Mouse (Mus musculus): Measurements from ENCODE around the gene Prkce.

Gene Prkce

GRCm38 (mm10) chr17:86344032-86344431, 176.4 kb downstream of the Prkce start:
- no peak for DNase-seq

DNA sequence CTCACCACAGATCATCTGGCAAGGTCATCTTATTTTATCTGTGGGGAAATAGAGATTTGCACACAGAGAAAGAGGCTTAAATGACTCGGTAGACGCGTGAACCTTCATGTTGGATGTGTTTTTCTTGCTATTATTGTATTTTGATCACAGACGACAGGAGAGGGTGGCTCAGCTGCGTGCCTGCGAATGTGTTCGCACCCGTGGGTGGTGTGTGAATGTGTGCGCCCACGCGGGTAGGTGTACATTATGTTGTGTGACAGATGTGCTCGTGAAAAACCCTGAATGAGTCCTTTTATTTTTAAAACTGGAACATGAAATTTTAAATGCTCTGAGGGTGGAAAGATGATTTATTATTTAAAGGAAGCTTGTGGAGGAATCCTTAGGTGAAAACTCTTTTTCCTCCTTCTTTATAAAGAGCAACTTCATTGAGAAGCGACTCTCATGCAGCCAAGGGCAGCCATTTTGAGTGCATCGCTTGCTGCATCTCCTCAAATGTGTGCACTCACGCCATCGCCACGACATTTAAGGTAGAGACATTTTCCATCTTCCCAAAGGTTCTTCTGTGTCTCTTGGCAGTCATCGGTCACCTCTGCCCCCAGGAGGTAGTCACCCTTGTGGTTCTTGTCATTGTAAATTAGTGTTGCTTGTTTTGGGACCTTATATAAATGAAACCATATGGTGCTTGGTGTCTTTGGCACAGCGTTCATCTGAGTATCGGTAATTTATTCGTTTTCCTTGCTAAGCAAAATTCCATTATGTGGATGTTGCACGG, 177.8 kb downstream of the Prkce start:
- no peak for DNase-seq

DNA sequence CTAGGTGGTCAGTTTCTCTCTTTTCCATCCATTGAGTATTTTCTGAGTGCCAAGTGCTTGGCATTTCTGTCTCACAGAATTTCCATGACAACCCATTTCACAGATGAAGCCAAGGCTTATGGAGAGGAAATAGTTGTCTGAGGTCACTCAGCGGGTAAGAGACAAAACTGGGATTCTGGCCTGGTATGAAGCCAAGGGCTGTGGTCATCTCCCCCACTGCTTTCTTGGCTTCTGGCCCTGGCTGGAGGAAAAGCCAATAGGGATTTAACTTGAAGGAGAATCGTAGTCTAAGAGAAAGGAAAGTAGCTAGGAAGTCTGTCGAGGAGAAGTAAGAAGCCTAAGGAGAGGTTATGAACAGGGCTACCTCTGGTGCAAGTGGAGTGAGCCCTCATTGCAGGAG, 182.7 kb downstream of the Prkce start:
- DNase-seq = peak; percentile 57 to 58

DNA sequence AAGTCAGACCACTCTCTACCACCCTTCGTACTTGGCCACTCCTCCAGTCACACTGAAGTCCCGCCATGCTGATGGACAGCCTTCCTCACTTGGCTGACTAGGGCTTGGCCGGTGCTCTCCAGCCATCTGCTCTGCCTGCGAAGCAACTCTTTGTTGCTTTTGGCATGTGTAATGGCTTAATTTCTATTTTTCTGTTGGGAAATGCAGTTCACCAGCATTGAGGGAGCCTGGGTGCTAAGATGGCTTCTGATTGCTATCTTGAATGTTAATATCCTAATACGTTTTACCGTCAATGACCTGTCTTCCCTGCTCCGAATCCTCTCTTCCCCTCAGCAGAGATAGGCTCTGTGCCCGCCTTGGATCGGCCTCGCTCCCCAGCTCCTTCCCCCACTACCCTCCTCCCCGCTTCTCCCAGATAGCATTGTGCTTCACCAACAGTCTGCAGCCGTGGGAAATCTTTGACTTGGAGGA, 183.2 kb downstream of the Prkce start:
- no peak for DNase-seq

DNA sequence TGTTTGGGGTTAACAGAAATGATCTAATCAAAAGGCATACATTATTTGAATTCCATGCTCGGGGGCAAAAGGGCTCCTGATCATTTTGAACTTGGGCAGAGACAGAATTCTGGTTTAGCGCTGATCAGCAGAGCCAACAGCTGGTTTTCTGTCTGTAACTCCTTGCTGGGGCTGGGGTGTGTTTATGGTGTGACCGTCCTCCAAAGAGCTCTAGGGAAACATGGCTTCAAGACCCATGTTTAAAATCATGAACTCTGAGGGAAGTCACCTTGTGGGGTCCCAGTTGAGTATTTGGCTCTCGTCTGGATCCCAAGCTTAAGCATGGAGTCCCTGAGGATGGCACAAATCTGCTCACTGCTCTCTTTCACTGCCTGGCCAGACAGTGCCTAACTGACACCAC, 183.7 kb downstream of the Prkce start:
- no peak for DNase-seq

DNA sequence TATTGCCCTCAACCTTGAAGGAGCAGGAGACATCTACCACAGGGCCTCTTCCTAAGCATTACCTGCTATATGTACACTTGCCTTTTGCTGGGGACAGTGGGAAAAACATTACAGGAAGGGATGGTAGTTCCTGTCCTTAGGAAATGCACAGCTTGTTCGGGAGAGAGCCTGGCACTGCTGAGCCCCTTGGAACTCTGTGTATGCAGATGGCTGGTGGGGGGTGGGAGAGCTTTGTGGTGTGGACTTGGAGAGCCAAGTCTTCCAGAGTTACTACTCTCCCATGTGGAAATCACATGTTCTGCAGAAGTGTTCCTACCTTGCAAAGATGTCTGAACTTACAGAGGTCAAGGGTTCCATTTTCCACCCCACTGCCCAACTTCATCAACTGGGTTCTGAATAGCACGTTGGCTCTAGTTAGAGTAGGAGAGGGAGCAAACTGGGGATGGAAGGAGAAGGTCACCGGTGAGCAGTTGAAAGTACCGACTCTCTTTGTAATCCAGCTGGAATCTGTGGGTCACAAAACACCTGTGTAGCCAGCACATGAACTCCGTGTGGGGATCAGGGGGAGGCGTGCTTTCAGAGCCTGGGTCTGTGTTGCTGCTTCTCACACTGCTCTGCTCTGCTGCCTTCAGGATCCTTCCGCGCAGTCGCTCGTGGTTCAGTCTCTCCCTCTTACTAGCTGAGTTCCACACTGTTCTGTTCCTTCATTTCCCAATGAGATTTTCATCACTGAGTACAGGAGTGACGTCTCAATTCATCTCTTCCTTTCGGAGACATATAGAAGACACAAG, 184.9 kb downstream of the Prkce start:
- DNase-seq = peak in 1 of 2 experiments; percentile 24

DNA sequence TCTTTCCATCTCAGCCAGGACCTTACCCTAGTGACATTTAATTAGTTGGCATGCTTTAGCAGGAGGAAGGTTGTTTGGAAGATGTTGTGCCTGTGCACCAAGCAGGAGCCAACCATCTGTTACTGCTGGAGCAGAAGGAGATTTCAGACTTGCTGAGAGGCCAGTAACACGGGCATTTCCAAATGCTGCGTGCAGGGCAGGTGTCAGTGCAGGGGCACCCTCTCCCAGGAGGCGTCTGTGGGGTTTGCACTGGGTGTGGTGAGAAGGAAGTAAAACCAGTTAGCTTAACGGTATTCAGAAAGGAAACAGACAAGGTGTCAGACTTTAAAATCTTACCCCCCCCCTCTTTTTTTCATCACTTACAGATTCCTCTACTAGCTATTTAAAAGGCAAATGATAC, 186.1 kb downstream of the Prkce start:
- DNase-seq = no peak

- no peak for DNase-seq
Measured at GRCm38 (mm10) chr17:86354101-86354500, 186.5 kb downstream of the Prkce start.

DNA sequence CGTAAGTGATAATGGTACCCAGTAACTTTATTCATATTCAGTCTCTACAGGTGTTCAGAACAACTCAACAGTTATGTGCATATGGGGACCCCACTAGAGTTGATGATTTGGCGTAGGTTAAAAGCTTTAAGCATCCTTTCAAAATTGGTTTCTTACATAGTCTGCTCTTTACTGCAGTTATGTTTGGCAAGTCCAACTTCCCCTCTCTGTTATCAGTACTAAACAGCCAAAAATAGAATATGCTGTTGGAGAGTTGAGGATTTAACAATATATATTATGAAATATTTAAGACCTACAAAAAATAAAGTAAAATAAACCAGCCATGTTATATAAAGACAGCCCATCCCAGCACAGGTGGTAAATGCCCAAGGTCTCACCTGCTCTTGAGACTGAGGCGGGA, 187.3 kb downstream of the Prkce start:
- no peak for DNase-seq

DNA sequence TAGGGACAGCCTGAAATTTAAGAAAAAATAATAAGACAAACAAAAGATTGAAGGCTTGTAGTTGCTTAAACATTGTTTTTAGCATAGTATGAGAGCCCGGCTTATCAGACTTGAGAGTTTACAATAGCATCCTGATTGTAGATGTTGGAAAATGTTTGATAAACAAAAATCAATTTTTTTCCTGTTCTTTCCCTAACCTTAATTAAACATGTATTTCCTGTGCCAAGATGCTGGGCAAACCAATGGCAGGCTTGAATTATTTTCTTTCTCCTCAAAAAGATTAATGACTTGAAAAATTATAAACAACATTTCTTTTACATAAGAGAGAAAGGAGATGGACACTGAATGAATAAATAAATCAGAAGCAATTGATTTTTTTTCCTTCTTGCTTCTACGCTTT, 187.7 kb downstream of the Prkce start:
- DNase-seq = no peak

GRCm38 (mm10) chr17:86355772-86356451, 188.3 kb downstream of the Prkce start:
- DNase-seq = peak in 1 of 2 experiments; percentile 48

- DNase-seq = no peak
Measured at GRCm38 (mm10) chr17:86358388-86358787, 190.8 kb downstream of the Prkce start.

DNA sequence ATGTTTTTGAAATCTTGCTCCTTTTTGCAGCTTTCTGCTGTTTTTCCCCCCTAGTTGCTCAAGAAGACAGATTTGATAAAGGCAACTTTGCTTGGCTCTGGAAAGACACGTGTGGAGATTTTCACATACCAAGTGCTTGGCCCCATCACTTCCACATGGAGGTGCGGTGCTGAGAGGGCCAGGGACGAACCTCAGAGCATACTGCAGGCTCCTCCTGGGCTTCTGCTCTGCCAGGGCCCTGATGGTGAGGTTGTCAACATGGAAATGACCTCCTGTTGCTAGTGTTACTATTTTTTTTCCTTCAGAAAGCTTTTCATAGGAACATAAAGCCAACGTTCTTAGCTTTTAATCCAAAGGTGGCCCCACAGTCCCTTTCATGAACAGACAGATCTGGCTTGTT, 191.3 kb downstream of the Prkce start:
- no peak for DNase-seq

GRCm38 (mm10) chr17:86360849-86361248, 193.3 kb downstream of the Prkce start:
- no peak for DNase-seq

- no peak for DNase-seq
Measured at GRCm38 (mm10) chr17:86363356-86363755, 195.8 kb downstream of the Prkce start.

DNA sequence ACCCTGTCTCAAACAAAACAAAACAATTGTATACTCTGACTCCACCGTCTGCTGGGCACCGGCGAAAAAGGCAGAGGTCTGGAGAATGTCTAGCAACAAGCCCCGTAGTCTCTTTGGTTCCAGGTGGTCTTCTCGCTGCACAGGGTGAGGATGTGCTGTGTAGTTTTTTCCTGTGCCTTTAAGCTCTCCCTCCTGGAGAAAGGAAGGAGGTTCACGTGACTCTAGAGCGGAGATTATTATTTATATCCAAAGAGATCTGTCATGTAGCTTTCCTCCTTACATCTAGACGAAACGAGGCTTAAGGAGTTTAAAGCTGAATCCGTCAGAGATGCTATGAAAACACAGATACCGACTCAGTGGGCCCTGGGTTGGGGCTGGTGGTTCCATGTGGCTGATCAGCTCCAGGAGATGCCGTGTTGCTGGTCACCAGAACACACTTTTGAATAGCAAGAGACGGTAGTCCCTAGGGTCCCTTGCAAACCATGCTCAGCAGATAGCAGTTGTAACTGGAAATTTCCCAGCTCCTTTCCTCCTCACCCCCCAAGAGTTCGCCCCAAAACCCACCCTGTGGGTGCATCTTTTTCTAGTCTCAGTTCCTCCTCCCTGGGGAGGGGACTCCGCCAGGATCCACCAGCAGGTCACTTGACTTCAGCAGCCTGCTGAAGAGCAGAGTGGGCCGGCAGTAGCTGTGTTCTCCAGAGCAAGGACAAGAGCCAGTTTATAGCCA, 196.9 kb downstream of the Prkce start:
- DNase-seq = no peak

- DNase-seq = no peak
Measured at GRCm38 (mm10) chr17:86366919-86367318, 199.3 kb downstream of the Prkce start.

DNA sequence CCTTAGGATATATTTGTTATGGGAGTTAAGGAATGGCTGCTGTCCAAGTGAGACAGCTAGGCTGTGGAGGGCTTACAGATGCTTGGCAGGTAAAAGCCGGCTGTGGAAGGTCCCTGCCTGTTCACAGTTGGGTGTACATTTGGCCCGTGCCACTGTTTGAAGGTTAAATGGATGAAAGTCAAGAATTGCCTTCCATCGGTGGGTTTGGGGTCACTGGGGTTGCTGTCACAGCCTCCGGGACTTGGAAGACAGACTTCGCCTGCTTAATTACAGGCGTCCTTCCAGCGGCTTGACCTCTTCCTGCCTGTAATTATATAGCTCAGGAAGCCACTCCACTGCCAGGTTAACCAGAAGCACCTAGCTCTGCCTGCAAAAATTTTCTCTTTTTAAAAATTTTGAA, 200.1 kb downstream of the Prkce start:
- peak in 1 of 2 experiments; percentile 38 for DNase-seq

- no peak for DNase-seq
Measured at GRCm38 (mm10) chr17:86370106-86370742, 202.6 kb downstream of the Prkce start.

DNA sequence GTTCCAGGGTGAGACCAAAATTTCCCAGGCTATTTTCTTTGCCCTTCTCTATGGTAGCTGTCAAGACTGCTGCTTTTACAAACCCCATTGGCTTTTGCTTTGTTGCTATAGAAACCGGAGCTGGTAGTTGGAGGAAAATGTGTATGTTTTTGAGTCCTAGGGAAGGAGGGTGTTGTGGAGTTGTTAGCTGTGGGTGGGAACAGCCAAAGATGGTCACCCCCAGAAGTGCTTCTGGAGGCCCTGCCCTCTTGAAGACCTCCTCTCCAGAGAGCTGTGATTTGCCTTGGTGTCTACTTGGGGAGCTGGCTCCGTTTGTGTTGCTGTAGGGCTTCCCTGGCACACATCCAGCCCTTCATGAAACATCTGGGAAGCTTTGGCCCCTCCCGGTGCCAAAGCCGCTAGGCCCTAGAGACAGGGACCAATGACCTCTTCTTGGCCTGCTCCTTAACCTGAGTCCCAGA, 203.5 kb downstream of the Prkce start:
- no peak for DNase-seq

GRCm38 (mm10) chr17:86376389-86376788, 208.8 kb downstream of the Prkce start:
- DNase-seq = no peak

GRCm38 (mm10) chr17:86377863-86378262, 210.3 kb downstream of the Prkce start:
- DNase-seq = no peak

Measured in kidney, adult 8-10 months (tissue).